Mouse (Mus musculus) c-Kit-positive CD71-positive TER-119-negative erythroid progenitor cells, embryonic 14.5 days (primary cell): ENCODE measurements around the gene Abca4.

Experiments
- DNase-seq: peaks from one replicate; pipeline ENCODE4 v3.0.0-alpha.2; 2013; ENCODE audit warnings: low read depth

Gene Abca4

DNA sequence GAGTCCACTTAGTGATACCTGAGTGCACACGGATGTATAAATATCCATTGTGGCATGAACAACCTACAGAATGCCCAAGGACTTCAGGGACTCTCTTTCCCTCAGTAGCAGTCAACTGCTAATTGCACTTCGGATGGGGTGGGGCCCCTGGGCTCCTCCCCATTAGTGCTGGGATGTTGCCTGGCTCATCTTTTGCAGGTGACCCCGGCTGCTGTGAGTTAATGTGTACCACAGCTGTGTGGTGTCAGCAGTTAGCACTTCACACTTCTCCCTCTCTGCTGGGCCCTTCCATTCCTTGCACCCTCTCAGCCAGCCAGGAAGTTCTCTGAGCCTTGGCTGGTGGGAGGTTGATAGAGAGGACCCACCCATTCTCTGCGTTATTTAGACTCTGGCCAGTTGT, 65.2 kb downstream of the Abca4 start:
- DNase-seq: no peak

- DNase-seq: peak; percentile 63
Measured at GRCm38 (mm10) chr3:122111141-122111981, 67.1 kb downstream of the Abca4 start.

DNA sequence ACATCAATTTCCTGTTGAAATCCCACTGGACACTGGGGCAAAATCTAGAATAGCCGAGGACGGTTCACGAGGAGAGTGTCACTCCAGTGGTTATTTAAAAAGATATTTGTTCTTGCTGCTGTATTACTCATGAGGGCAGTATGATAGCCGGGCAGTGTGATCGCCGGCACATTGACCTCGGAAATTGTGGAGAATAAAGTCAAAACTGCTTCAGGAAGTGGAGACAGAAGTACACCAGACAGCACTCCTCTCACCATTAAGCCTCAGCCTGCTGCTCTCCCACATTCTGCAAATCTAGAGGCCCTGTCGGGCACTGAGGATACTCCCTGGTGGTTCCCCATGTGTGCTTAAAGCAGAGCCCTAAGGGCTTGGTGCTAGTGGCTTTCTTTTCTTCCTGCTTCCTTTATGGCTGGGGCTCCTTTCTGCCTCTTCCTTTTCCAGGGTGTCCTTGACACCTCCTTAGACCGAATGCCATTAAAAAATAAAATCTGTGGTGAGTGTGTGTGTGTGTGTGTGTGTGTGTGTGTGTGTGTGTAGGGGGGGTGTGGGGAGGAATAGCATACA, 74.5 kb downstream of the Abca4 start:
- no peak for DNase-seq

GRCm38 (mm10) chr3:122119733-122120132, 75.5 kb downstream of the Abca4 start:
- DNase-seq: no peak

DNA sequence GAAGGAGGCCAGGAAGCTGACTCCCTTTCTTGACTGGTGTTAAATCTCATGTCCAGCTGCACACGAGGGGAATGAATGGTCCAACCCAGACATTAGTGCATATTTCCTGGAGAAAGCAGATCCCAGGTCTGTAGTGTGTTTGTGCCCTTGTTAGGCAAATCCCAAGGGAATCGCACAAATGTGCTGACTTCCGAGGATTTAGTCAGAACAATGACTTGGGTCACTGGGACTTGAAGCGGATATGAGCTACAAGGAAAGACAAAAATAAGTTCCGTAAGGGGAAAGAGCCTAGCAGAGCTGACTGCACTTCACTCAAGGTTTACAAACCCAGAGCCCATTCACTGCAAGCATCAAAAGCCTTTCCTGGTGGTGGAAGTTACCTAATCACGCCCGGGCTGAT, 76.0 kb downstream of the Abca4 start:
- no peak for DNase-seq

DNA sequence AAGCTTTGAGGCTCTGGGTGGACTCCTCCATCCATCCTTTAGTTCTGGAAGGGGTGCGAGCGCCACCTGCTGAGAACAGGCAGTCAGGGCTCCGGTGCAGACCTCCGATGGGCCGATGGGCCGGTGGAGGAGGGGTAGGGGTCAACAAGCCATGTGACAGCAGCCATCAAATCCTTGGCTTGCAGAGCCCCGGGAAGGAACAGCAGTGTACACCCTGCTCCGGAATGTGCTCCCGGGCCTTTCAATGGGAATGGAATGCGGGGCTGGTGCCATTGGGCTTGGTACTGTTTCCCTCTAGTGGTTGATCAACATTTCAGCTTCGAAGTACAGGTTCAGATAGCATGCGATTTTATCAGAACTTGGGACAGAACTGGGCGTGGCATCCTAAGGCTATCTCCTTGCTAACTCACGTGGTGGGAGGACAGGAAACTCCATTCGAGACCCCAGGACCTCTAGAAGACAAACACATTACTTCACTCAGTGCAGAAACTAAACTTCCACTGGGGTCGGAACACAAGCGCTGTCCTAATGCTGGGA, 78.0 kb downstream of the Abca4 start:
- DNase-seq: peak; percentile 53

- no peak for DNase-seq
Measured at GRCm38 (mm10) chr3:122122838-122123237, 78.6 kb downstream of the Abca4 start.

GRCm38 (mm10) chr3:122128999-122129493, 84.8 kb downstream of the Abca4 start:
- DNase-seq: no peak

DNA sequence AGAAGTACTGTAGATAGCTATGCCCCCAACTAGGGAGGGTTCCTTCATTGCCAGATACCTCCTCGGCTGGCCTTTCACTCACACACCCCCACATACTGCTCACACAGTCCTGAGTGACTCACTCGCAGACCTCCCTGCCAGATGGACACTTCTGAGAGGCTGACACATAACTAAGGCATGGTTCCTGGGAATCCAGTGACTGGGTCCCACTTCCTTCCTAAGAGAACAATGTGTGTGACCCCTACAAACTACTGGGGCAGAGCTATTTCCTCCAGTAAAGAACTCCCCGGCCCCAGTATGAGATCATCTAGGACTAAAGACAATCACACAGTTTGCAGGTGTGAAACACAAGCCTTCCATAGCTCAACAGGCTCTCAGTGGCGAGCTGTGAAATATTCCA, 86.5 kb downstream of the Abca4 start:
- DNase-seq: no peak

DNA sequence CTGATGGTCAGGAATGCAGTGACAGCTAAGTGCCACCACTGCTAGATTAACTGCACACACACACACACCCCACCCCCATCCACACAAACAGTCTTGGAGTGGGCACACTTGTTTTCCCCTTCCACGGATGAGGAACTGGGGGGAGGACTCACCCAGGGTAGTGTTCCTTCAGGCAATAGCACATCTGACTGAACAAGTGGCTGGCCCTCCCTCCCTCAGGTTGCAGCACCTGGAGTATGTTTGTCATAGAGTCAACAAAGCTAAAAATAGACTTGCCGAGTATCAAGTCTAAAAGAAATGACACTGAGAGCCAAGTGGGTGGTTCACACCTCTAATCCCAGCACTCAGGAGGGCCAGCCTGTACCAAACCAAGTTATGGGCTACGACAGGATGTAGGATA, 87.4 kb downstream of the Abca4 start:
- DNase-seq: no peak

DNA sequence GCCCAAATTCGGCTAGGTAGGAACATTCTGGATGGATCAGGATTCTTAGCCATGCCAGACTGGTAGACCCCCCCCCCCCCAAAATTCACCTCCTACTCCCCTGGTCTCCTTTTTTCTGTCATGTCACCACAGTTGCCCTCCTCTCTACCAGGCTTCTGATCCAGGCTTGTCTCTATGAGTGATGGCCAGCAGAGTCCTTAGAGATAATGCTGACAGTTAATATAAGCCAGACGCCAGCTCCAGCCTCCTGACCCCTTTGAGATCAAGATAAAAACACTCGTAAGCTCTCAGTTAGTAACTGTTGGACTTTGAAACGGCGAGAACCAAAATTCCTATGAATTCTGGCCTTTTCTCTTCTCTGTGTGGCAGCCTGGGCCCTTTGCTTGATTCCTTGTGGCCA, 89.0 kb downstream of the Abca4 start:
- DNase-seq: no peak

GRCm38 (mm10) chr3:122133840-122134239, 89.6 kb downstream of the Abca4 start:
- DNase-seq: no peak

DNA sequence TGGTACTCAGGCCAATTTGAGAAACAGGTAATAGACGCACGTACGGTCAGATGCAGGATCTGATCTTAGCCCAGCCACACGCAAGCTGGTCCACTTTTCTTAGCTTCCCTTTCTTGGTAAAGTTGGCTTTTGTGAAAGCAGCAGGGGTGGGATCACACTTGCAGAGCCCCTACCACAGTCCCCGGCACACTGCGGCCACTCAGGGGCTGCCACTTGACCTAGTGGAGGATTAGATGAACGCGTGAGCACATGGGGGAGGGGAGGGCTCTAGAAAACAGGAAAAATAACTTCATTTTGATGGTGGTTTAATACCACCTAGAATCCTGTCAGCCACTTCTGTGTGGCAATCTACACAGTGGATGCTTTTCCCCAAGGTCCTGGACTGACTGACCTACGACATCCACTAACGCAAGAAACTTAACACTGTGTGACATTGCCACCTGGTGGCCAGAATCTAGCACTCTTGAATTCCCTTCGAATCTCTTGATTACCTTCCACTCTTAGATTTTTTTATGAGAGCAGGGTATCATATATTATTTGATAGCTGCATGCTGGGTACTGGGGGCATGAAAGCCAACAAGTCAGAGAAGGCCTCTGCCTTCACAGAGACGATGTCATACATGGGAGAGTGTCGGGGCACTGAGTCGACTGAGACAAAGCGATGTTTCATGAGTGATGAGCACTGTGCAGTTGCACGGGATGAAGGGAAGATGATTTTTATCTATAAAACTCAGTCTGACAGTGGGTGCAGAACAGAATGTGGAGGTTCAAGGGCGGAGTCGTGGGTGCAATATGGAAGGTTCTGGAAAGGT, 96.6 kb downstream of the Abca4 start:
- peak; percentile 39 for DNase-seq

DNA sequence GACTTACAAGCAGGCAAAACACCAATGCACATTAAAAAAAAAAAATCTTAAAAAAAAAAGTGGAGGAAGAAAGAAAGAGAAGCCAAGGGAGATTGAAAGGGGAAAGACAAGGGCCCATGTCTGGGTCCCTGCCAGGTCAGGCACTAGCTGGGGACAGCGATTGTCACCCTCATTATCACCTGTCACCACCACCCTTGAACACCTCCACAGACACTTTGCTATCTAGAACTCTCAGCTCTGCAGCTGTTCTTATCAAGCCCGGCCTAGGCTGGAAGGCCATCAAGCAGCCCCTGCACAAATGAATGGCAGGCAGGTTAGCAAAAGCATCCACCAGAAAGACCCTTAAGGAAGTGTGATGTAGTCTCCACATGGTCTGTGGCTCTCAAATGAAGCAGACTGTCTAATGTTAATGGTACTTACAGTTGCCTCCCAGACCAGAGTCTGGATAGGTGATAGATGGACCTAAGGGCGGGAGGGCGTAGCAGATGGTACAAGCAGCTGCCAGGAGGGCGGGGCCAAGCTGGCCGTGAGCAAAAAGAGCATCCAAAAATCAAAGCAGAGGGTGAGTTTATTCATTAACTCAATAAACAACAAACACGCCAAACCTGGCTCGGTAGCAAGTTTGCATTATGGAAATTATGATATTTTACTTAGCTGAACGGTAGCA, 98.1 kb downstream of the Abca4 start:
- peak; percentile 42 for DNase-seq

GRCm38 (mm10) chr3:122143432-122143831, 99.2 kb downstream of the Abca4 start:
- DNase-seq: no peak

- no peak for DNase-seq
Measured at GRCm38 (mm10) chr3:122145430-122145829, 101.2 kb downstream of the Abca4 start.

DNA sequence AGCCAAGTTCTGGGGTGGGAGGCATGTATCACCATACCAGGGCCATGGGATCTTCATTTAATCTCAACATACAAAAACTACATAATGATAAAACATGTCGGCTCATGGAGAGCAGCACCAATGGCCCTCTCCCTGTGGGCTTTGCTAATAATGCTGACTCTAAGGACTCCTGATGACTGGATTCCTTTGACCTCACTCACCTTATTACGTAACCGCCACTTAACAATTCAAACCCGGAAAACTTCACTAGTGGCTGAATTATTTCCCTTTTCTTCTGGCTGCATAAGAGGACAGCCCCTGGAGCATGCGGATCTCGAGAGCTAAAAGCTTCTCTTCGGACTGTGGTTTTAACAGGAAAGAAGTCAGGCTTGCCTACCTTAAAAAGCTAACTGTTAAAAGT, 106.6 kb downstream of the Abca4 start:
- no peak for DNase-seq

GRCm38 (mm10) chr3:122152431-122152830, 108.2 kb downstream of the Abca4 start:
- no peak for DNase-seq

DNA sequence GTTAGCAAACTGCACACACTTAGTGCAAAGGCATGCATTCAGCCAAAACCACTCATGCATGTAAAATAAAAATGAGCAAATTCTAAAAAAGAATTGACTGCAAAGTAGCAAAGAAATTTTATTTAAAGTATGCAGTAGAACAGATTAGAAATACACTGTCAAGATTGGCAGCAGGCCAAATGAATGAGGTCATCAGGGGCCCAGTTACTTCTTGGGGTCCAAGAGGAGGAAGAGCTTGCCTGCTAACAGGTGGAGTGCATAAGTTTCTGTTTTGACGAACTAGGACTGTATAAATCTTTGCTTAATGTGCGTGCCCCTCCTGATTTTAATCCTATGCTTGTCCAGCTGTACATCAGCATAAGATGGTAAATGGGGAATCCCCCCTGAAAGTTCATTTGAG, 109.8 kb downstream of the Abca4 start:
- no peak for DNase-seq

DNA sequence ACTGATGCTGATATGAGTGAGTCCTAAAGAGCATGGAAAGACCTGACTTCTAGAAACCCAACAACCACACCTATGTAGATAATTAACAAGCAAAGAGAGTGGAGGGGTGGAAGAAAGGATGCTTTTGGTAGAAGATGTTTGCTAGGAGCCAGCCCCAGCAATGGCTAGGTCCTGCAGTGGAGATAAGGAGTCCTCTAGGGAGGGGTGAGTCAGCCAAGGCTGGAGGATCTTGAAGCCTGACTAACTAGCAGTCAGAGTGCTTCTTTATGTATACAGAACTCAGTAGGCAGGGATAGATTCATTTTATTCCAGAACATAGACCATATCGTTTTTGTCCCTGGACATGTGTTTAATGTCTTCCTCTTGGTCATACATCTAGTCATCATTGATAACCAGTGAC, 115.2 kb downstream of the Abca4 start:
- no peak for DNase-seq

DNA sequence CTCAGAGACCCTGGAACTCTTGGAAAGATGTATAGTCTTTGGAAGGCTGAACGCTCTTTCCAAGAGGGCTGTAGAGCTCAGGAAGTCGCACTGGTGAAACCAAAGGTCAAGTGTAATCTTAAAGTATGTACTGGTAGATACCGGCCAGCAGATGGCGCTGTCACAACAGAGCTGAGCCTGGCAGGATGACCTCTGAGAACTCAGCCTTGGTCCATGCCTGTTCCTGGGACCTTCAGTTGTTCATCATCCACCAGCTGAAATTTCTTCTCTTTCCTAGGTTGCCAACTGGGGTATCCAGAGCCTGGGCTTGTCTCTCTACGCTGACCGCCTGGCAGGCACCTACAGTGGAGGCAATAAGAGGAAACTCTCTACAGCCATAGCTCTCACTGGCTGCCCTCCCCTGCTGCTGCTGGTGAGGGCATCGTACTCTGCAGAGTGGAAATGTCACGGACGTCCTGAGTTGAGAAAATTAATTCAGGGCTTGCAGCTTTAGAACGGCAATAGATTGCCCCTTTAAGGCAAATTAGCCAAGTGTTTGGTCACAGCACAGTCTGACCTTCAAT, 125.5 kb downstream of the Abca4 start:
- DNase-seq: peak; percentile 23
